Mouse (Mus musculus): ENCODE measurements at regions not wholly inside any gene's neighbourhood (a gene's known extent, or its start where the extent isn't known, plus 50 kb on each side); places are given as distances from the start of the nearest gene placed in this dataset.

DNA sequence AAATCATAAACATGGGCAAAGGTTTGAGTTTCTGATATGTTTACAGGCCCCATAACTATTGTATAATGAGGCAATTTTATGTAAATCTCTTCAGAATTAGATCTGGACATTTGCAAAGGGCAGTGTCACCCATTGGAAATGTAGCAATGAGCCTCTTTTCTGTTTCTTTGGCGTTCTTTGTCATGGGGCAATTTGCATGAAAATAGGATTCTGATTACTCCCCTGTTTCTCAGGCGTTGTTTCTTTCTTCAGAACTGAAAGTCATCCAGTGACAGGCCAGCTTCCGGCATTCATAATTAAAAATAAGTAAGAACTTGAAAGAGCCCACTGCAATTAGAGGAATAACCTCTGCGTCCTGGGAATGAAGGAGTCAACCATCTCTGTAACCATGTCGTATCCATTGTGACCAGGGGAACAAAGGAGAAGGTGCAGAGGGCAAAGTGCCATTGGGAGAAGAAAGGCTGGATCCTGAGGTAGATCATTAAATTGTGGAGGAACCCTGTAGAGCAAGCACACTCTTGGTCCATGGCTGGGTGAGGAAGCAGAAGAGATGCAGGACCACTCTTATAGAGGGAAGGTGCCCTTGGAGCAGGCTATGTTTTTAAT lies 690.8 kb upstream of the Tenm4 start:
- TF ChIP-seq UBTF (IDR thresholded peaks at IDR 0.05; ENCODE audit: borderline replicate concordance, insufficient read depth, low read depth, low read length) (no peak), POLR2AphosphoS2 (IDR thresholded peaks at IDR 0.05; ENCODE audit: low read length) (no peak), MAX (IDR thresholded peaks at IDR 0.05; ENCODE audit: low read length) (no peak), POLR2A (IDR thresholded peaks at IDR 0.05; ENCODE audit: control insufficient read depth in 1 of 2, insufficient read depth in 1 of 2, low read depth in 1 of 2, low read length in 2 of 2, poor library complexity in 1 of 2) (no peak), CTCF (IDR thresholded peaks at IDR 0.05 in 2 of 3, conservative IDR thresholded peaks at IDR 0.05 in 1 of 3; ENCODE audit: control insufficient read depth in 1 of 3, insufficient read depth in 1 of 3, low read depth in 2 of 3, low read length in 3 of 3, poor library complexity in 1 of 3, severe bottlenecking in 1 of 3) (no peak), MAFK (IDR thresholded peaks at IDR 0.05; ENCODE audit: borderline replicate concordance, low read depth, low read length) (no peak), MEF2A (IDR thresholded peaks at IDR 0.05; ENCODE audit: extremely low read depth, insufficient replicate concordance, low read depth, low read length, poor library complexity, severe bottlenecking) (no peak), EP300 (IDR thresholded peaks at IDR 0.05; ENCODE audit: low read depth in 1 of 2, low read length in 2 of 2) (no peak), ZKSCAN1 (IDR thresholded peaks at IDR 0.05; ENCODE audit: low read depth, low read length) (no peak), RAD21 (IDR thresholded peaks at IDR 0.05; ENCODE audit: low read depth, low read length) (no peak)
